Mouse (Mus musculus) neural tube, embryonic 12.5 days (tissue): ENCODE measurements around the gene Med18. TPM values are rescaled to one million over a fixed set of nuclear protein-coding genes. Genes with fewer than 3 reads are reported as not detected.

Experiments used
- ATAC-seq: fragments of 200-750 bp; cut with Nextera tagmentation; 2 replicates; pipeline ENCODE4 v1.8.0; 2017; ENCODE audit warnings: low read depth, mild to moderate bottlenecking, moderate TSS enrichment, moderate library complexity; ENCODE audit not compliant: low FRiP score
- H3K27ac ChIP-seq: fragments of 300-500 bp; sonication (generic); 2 replicates; pipeline ENCODE4 v1.5.1; 2016
- H3K27me3 ChIP-seq: fragments of 300-500 bp; sonication (generic); replicated peaks from 2 replicates; pipeline ENCODE4 v1.6.1; 2016; ENCODE audit warnings: mild to moderate bottlenecking
- H3K36me3 ChIP-seq: fragments of 300-500 bp; sonication (generic); 2 replicates; pipeline ENCODE4 v1.6.1; 2016; ENCODE audit warnings: mild to moderate bottlenecking
- H3K4me1 ChIP-seq: fragments of 300-500 bp; sonication (generic); 2 replicates; pipeline ENCODE4 v1.6.1; 2016
- H3K4me2 ChIP-seq: fragments of 300-500 bp; sonication (generic); replicated peaks from 2 replicates; pipeline ENCODE4 v1.6.1; 2016; ENCODE audit warnings: mild to moderate bottlenecking
- H3K4me3 ChIP-seq: fragments of 300-500 bp; sonication (generic); 2 replicates; pipeline ENCODE4 v1.5.1; 2016
- H3K9ac ChIP-seq: fragments of 300-500 bp; sonication (generic); 2 replicates; pipeline ENCODE4 v1.6.1; 2016; ENCODE audit warnings: mild to moderate bottlenecking
- H3K9me3 ChIP-seq: fragments of 300-500 bp; sonication (generic); 2 replicates; pipeline ENCODE4 v1.6.1; 2016; ENCODE audit warnings: mild to moderate bottlenecking
- WGBS: fragments of 180-500 bp; shearing (Covaris S2); methylation state at CpG from one replicate; pipeline ENCODE4 v1.1.7; 2016; 5-methylcytosine and 5-hydroxymethylcytosine counted together
- polyA plus RNA-seq: library from polyadenylated mRNA; unstranded; fragments of >200 nt; fragmentation: Nextera tagmentation; extraction: Ambion mirVana; gene quantifications from 2 replicates; pipeline ENCODE4 v1.2.1, GENCODE M21; 2016

Gene Med18
- polyA plus RNA-seq, 1 experiment from 2014 or later: 18.8 TPM

GRCm38 (mm10) chr4:132409587-132410229, 54.0 kb downstream of the Med18 start:
- ATAC-seq: no peak
- no peak overlapping the region for H3K4me2 ChIP-seq
- H3K9me3 ChIP-seq: no peaks in the 10 kb centered on the region
- H3K9ac ChIP-seq: no peak overlapping the region
- H3K36me3 ChIP-seq: peaks cover 6% of the 10 kb centered on the region; the same call in 1 of the 2 replicates
- no peak overlapping the region for H3K27ac ChIP-seq
- no peaks in the 10 kb centered on the region for H3K27me3 ChIP-seq
- no peak overlapping the region for H3K4me3 ChIP-seq
- no peaks in the 10 kb centered on the region for H3K4me1 ChIP-seq
- 95% methylated on average over 4 of the region's 4 CpGs for WGBS

Other genes with a start within 250 kb of the Med18 start
- 41.9 and 45.4 TPM in 2 replicates for gene Gmeb1, start 202.3 kb downstream of the Med18 start, polyA plus RNA-seq
- gene Taf12, start 189.5 kb downstream of the Med18 start, polyA plus RNA-seq: 48.6 and 55.8 TPM in 2 replicates
- 1.0 and 1.2 TPM in 2 replicates for gene Rab42, start 160.5 kb downstream of the Med18 start, polyA plus RNA-seq
- 77.1 and 77.9 TPM in 2 replicates for gene Trnau1ap, start 134.4 kb downstream of the Med18 start, polyA plus RNA-seq
- gene Rcc1, start 110.3 kb downstream of the Med18 start, polyA plus RNA-seq: 71.0 and 75.8 TPM in 2 replicates
- gene Phactr4, start 41.4 kb downstream of the Med18 start, polyA plus RNA-seq: 16.2 and 18.3 TPM in 2 replicates
- 10.2 and 10.3 TPM in 2 replicates for gene Sesn2, start 46.6 kb upstream of the Med18 start, polyA plus RNA-seq
- gene Atpif1, start 69.7 kb upstream of the Med18 start, polyA plus RNA-seq: 1,288 and 1,313 TPM in 2 replicates
- gene Dnajc8, start 71.6 kb upstream of the Med18 start, polyA plus RNA-seq: 167 and 191 TPM in 2 replicates
- 0.64 and 0.66 TPM in 2 replicates for gene Ptafr, start 100.1 kb upstream of the Med18 start, polyA plus RNA-seq
- 23.7 and 26.1 TPM in 2 replicates for gene Eya3, start 175.1 kb upstream of the Med18 start, polyA plus RNA-seq